Comparison of ENCODE assay signal across 29 mouse cellular contexts in the genomic region with DNA sequence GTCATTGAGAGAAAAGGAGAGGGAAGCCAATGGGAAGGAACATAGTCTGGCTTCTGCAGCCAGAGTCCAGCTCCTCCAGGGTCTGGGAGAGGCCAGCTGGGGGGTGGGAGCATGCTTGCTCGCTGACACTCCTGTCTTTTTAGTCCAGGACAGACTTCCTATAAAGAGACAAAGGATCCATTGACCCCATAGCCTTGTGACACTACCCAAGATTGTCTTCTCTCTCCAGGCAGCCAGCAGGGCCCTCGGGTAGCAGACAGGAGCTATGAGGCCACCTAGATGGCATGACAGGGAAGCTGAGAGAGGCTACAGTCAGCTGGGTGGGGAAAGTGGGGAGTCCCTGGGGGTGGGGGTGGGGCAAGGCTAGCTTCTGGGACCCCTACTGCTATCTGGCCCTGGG. TPM values are rescaled to one million over a fixed set of nuclear protein-coding genes. Genes with fewer than 3 reads are reported as not detected.
DNase-seq lines count a peak whose midpoint lies in the region; ATAC-seq and TF ChIP-seq lines count a peak whose summit lies in the region.
"Had no signal": no experiment of that assay in that cellular context is flagged by ENCODE, and none has a peak within 500 bp of the region (broad histone marks: within the 10 kb centered on the region; RNA-seq: fewer than 3 reads in every experiment).

No protein-coding gene starts in this region.

- H3K36me3 ChIP-seq in heart, embryonic 10.5 days = peaks cover 6% of the 10 kb centered on the region; the same call in 1 of the 2 replicates
- no peaks in the 10 kb centered on the region for H3K36me3 ChIP-seq in hindbrain, postnatal 0 days (ENCODE audit: insufficient read depth, low read length)
- peaks cover 7% of the 10 kb centered on the region; the same call in 1 of the 2 replicates for H3K36me3 ChIP-seq in hindbrain, embryonic 13.5 days
- H3K36me3 ChIP-seq in neural tube, embryonic 11.5 days (ENCODE audit: control insufficient read depth, insufficient read depth, low read length) = no peaks in the 10 kb centered on the region
- peaks cover 5% of the 10 kb centered on the region; the same call in 1 of the 2 replicates for H3K36me3 ChIP-seq in limb, embryonic 13.5 days
- H3K36me3 ChIP-seq: forebrain, embryonic 15.5 days; intestine, embryonic 15.5 days; neural tube, embryonic 12.5 days; stomach, embryonic 15.5 days had no signal

- H3K4me3 ChIP-seq in heart, embryonic 10.5 days = no peak overlapping the region
- no peak overlapping the region for H3K4me3 ChIP-seq in hindbrain, postnatal 0 days (ENCODE audit: low read length)
- H3K4me3 ChIP-seq in hindbrain, embryonic 13.5 days = no peak overlapping the region
- no peak overlapping the region for H3K4me3 ChIP-seq in neural tube, embryonic 11.5 days (ENCODE audit: low read depth, low read length)
- no peak overlapping the region for H3K4me3 ChIP-seq in limb, embryonic 13.5 days
- H3K4me3 ChIP-seq in lung, adult 2 months (replicated peaks; ENCODE audit: extremely low read depth, low read depth, low read length) = no peak overlapping the region
- H3K4me3 ChIP-seq: forebrain, embryonic 15.5 days; intestine, embryonic 15.5 days; limb, embryonic 12.5 days; neural tube, embryonic 12.5 days; stomach, embryonic 15.5 days had no signal

- no peak for ATAC-seq in hindbrain, postnatal 0 days
- ATAC-seq in hindbrain, embryonic 13.5 days (ENCODE audit: low FRiP score) = no peak
- ATAC-seq in neural tube, embryonic 11.5 days (ENCODE audit: insufficient read depth, low FRiP score, low TSS enrichment) = no peak
- no peak for ATAC-seq in limb, embryonic 13.5 days (ENCODE audit: low FRiP score, low read depth)
- ATAC-seq: forebrain, embryonic 15.5 days; intestine, embryonic 15.5 days had no signal

- H3K9ac ChIP-seq in hindbrain, postnatal 0 days (replicated peaks; ENCODE audit: low read length) = no peak overlapping the region
- no peak overlapping the region for H3K9ac ChIP-seq in hindbrain, embryonic 13.5 days
- no peak overlapping the region for H3K9ac ChIP-seq in neural tube, embryonic 11.5 days (ENCODE audit: low read length)
- H3K9ac ChIP-seq in limb, embryonic 13.5 days = no peak overlapping the region
- H3K9ac ChIP-seq: forebrain, embryonic 15.5 days; intestine, embryonic 15.5 days; limb, embryonic 12.5 days; neural tube, embryonic 12.5 days; stomach, embryonic 15.5 days had no signal

- H3K27me3 ChIP-seq in heart, embryonic 10.5 days (ENCODE audit: insufficient read depth, poor library complexity, severe bottlenecking) = peaks cover 47% of the 10 kb centered on the region
- no peaks in the 10 kb centered on the region for H3K27me3 ChIP-seq in hindbrain, postnatal 0 days (ENCODE audit: insufficient read depth, low read length)
- peaks cover 29% of the 10 kb centered on the region for H3K27me3 ChIP-seq in hindbrain, embryonic 13.5 days
- peaks cover 9% of the 10 kb centered on the region for H3K27me3 ChIP-seq in neural tube, embryonic 11.5 days (ENCODE audit: control insufficient read depth, insufficient read depth, low read length)
- peaks cover 21% of the 10 kb centered on the region; the same call in 1 of the 2 replicates for H3K27me3 ChIP-seq in limb, embryonic 13.5 days
- H3K27me3 ChIP-seq: forebrain, embryonic 15.5 days had no signal

- H3K27ac ChIP-seq in heart, embryonic 10.5 days = peak overlapping the region; percentile 44; the same call in 1 of the 2 replicates
- peak overlapping the region; percentile 65; the same call in 1 of the 2 replicates for H3K27ac ChIP-seq in hindbrain, postnatal 0 days
- no peak overlapping the region for H3K27ac ChIP-seq in hindbrain, embryonic 13.5 days
- 0 out of 2 replicates have a peak overlapping the region, but pooled peaks have one; percentile 44 for H3K27ac ChIP-seq in neural tube, embryonic 11.5 days (ENCODE audit: low read depth, low read length)
- H3K27ac ChIP-seq in limb, embryonic 13.5 days = peak overlapping the region; percentile 6; the same call in 1 of the 2 replicates
- H3K27ac ChIP-seq: forebrain, embryonic 15.5 days; intestine, embryonic 15.5 days; kidney, postnatal 0 days; neural tube, embryonic 12.5 days; stomach, embryonic 15.5 days had no signal

- no peak overlapping the region for H3K4me2 ChIP-seq in hindbrain, postnatal 0 days (ENCODE audit: low read depth, low read length)
- H3K4me2 ChIP-seq in hindbrain, embryonic 13.5 days = no peak overlapping the region
- no peak overlapping the region for H3K4me2 ChIP-seq in neural tube, embryonic 11.5 days (ENCODE audit: low read depth)
- H3K4me2 ChIP-seq in limb, embryonic 13.5 days (replicated peaks) = no peak overlapping the region
- H3K4me2 ChIP-seq: forebrain, embryonic 15.5 days; intestine, embryonic 15.5 days; limb, embryonic 12.5 days; liver, embryonic 11.5 days; neural tube, embryonic 12.5 days; stomach, embryonic 15.5 days had no signal

- 22% methylated on average over 2 of the region's 2 CpGs for WGBS in heart, embryonic 10.5 days
- 16% methylated on average over 2 of the region's 2 CpGs for WGBS in hindbrain, postnatal 0 days
- WGBS in hindbrain, embryonic 13.5 days = 8% methylated on average over 2 of the region's 2 CpGs
- WGBS in neural tube, embryonic 11.5 days = 0% methylated on average over 2 of the region's 2 CpGs
- WGBS in limb, embryonic 13.5 days = 23% methylated on average over 2 of the region's 2 CpGs
- 55% methylated on average over 2 of the region's 2 CpGs for WGBS in lung, adult 2 months

- no peaks in the 10 kb centered on the region for H3K9me3 ChIP-seq in heart, embryonic 10.5 days
- H3K9me3 ChIP-seq in hindbrain, postnatal 0 days (ENCODE audit: low read length) = no peaks in the 10 kb centered on the region
- no peaks in the 10 kb centered on the region for H3K9me3 ChIP-seq in hindbrain, embryonic 13.5 days
- H3K9me3 ChIP-seq in neural tube, embryonic 11.5 days (ENCODE audit: control insufficient read depth, low read length) = no peaks in the 10 kb centered on the region
- H3K9me3 ChIP-seq in limb, embryonic 13.5 days = no peaks in the 10 kb centered on the region
- H3K9me3 ChIP-seq: forebrain, embryonic 15.5 days; intestine, embryonic 15.5 days; limb, embryonic 12.5 days; neural tube, embryonic 12.5 days; stomach, embryonic 15.5 days had no signal

- no peak for DNase-seq in heart, embryonic 10.5 days (ENCODE audit: low spot score)
- no peak for DNase-seq in heart, postnatal 10 days
- DNase-seq in hindbrain, postnatal 0 days (ENCODE audit: low spot score) = no peak
- no peak for DNase-seq in neural tube, embryonic 11.5 days (ENCODE audit: low spot score)
- DNase-seq in neural tube, embryonic 10.5 days (ENCODE audit: extremely low spot score, low spot score) = no peak
- no peak for DNase-seq in lung, adult 2 months
- DNase-seq: adrenal gland, postnatal 25 days; B cell, adult 2 months; cerebellum, adult 18-20 months; cerebellum, postnatal 36 days; gastrocnemius, postnatal 25 days; heart, adult 18-20 months; kidney, adult 8-10 months; kidney, postnatal 4 days; layer of hippocampus, adult 9-11 months; lung, postnatal 36 days; midbrain, embryonic 14.5 days; right cerebral cortex, postnatal 14 days; thymus, postnatal 14 days had no signal

- intact Hi-C loops in heart, postnatal 10 days (cut with DNase I) = no loop called here

- no peak for TF ChIP-seq CTCF in hindbrain, postnatal 0 days (IDR thresholded peaks at IDR 0.05; ENCODE audit: low read depth)
- TF ChIP-seq CTCF in lung, adult 2 months (IDR thresholded peaks at IDR 0.05; ENCODE audit: insufficient read depth, low read length) = no peak

- TF ChIP-seq POLR2A in lung, adult 2 months (IDR thresholded peaks at IDR 0.05; ENCODE audit: borderline replicate concordance, extremely low read depth, low read depth, low read length) = no peak

- peaks cover 62% of the 10 kb centered on the region for H3K4me1 ChIP-seq in heart, embryonic 10.5 days
- H3K4me1 ChIP-seq in hindbrain, postnatal 0 days (ENCODE audit: insufficient read depth, low read length) = peaks cover 25% of the 10 kb centered on the region
- peaks cover 54% of the 10 kb centered on the region for H3K4me1 ChIP-seq in hindbrain, embryonic 13.5 days (replicated peaks)
- peaks cover 25% of the 10 kb centered on the region for H3K4me1 ChIP-seq in neural tube, embryonic 11.5 days (ENCODE audit: control insufficient read depth, insufficient read depth, low read length)
- peaks cover 43% of the 10 kb centered on the region for H3K4me1 ChIP-seq in limb, embryonic 13.5 days
- H3K4me1 ChIP-seq in lung, adult 2 months (ENCODE audit: control insufficient read depth, insufficient read depth, low read length) = peaks cover 7% of the 10 kb centered on the region

RNA-seq across cellular contexts. Expression of gene Arhgap23, which starts 12.6 kb away (rescaled TPM):
- polyA plus RNA-seq in heart, embryonic 10.5 days (2016; fragmentation: Nextera tagmentation; extraction: Ambion mirVana) = 6.8 and 7.8 TPM in 2 replicates
- 10 to 100 TPM; 34.4 to 34.7 TPM for total RNA-seq in heart, postnatal 10 days (2021)
- total RNA-seq in hindbrain, postnatal 0 days (2014; rRNA removed) = 75.2 and 86.8 TPM in 2 replicates
- 7.3 and 7.7 TPM in 2 replicates for polyA plus RNA-seq in hindbrain, postnatal 0 days (2015; fragmentation: Nextera tagmentation; extraction: Ambion mirVana)
- 6.6 and 6.7 TPM in 2 replicates for polyA plus RNA-seq in hindbrain, embryonic 13.5 days (2015; fragmentation: Nextera tagmentation; extraction: Ambion mirVana)
- polyA plus RNA-seq in neural tube, embryonic 11.5 days (2014; fragmentation: Nextera tagmentation; extraction: Ambion mirVana) = 4.1 and 5.2 TPM in 2 replicates
- polyA plus RNA-seq in limb, embryonic 13.5 days (2015; fragmentation: Nextera tagmentation; extraction: Ambion mirVana) = 6.7 and 7.2 TPM in 2 replicates
- 74.3 and 90.6 TPM in 2 replicates for polyA plus RNA-seq in lung, adult 2 months (2012; rRNA removed)

RNA-seq across cellular contexts. Expression of gene Socs7, which starts 40.4 kb away (rescaled TPM):
- polyA plus RNA-seq in heart, embryonic 10.5 days (2016; fragmentation: Nextera tagmentation; extraction: Ambion mirVana) = 3.2 and 3.4 TPM in 2 replicates
- 10 to 100 TPM; 19.9 to 20.2 TPM for total RNA-seq in heart, postnatal 10 days (2021)
- total RNA-seq in hindbrain, postnatal 0 days (2014; rRNA removed) = 49.5 and 59.0 TPM in 2 replicates
- polyA plus RNA-seq in hindbrain, postnatal 0 days (2015; fragmentation: Nextera tagmentation; extraction: Ambion mirVana) = 5.5 and 5.9 TPM in 2 replicates
- 8.4 and 9.2 TPM in 2 replicates for polyA plus RNA-seq in hindbrain, embryonic 13.5 days (2015; fragmentation: Nextera tagmentation; extraction: Ambion mirVana)
- polyA plus RNA-seq in neural tube, embryonic 11.5 days (2014; fragmentation: Nextera tagmentation; extraction: Ambion mirVana) = 3.1 and 3.2 TPM in 2 replicates
- polyA plus RNA-seq in limb, embryonic 13.5 days (2015; fragmentation: Nextera tagmentation; extraction: Ambion mirVana) = 4.4 and 4.9 TPM in 2 replicates
- polyA plus RNA-seq in lung, adult 2 months (2012; rRNA removed) = 9.8 and 11.3 TPM in 2 replicates

RNA-seq across cellular contexts. Expression of gene Gpr179, which starts 50.9 kb away (rescaled TPM):
- polyA plus RNA-seq in heart, embryonic 10.5 days (2016; fragmentation: Nextera tagmentation; extraction: Ambion mirVana) = 0.04 and 0.12 TPM in 2 replicates
- under 1 TPM; 0.02 to 0.05 TPM for total RNA-seq in heart, postnatal 10 days (2021)
- total RNA-seq in hindbrain, postnatal 0 days (2014; rRNA removed) = 1.8 and 1.9 TPM in 2 replicates
- 0.61 and 1.0 TPM in 2 replicates for polyA plus RNA-seq in hindbrain, postnatal 0 days (2015; fragmentation: Nextera tagmentation; extraction: Ambion mirVana)
- polyA plus RNA-seq in hindbrain, embryonic 13.5 days (2015; fragmentation: Nextera tagmentation; extraction: Ambion mirVana) = 0.16 and 0.25 TPM in 2 replicates
- polyA plus RNA-seq in neural tube, embryonic 11.5 days (2014; fragmentation: Nextera tagmentation; extraction: Ambion mirVana) = 0.04 and 0.08 TPM in 2 replicates
- polyA plus RNA-seq in limb, embryonic 13.5 days (2015; fragmentation: Nextera tagmentation; extraction: Ambion mirVana) = 0.04 and 0.09 TPM in 2 replicates
- polyA plus RNA-seq in lung, adult 2 months (2012; rRNA removed) = 0.23 and 0.24 TPM in 2 replicates
- total RNA-seq: heart, adult 18-20 months had no signal
- polyA plus RNA-seq: liver, embryonic 16.5 days had no signal
